Mouse (Mus musculus): ENCODE data around the gene Sox14.

- TF ChIP-seq CTCF (IDR thresholded peaks at IDR 0.05; ENCODE audit: low read depth) (no peak), EP300 (optimal IDR thresholded peaks at IDR 0.05) (no peak)
These were observed 2.8 kb downstream of the Sox14 start for GRCm38 (mm10) chr9:99873116-99873620.
